Mouse (Mus musculus) heart, postnatal 14 days (tissue): ENCODE results near the gene Smtn. TPM values are rescaled to one million over a fixed set of nuclear protein-coding genes. Genes with fewer than 3 reads are reported as not detected.

Source experiments
- DNase-seq, 2 experiments: peaks; one replicate each; pipeline ENCODE4 v3.0.0; 2021 to 2022
- intact Hi-C: fragments of 180-260 bp; cut with DNase I; formaldehyde crosslinking; loops from one replicate; pipeline ENCODE4 v1.15.1; 2025
- total RNA-seq, 2 experiments: library from RNA; stranded (reverse); gene quantifications; 2 replicates each; pipeline ENCODE4 v1.2.3; 2021

Gene Smtn
- total RNA-seq, 2 experiments from 2014 or later: 196 to 205 TPM

GRCm38 (mm10) chr11:3475489-3475888 lies 64.9 kb downstream of the Smtn start:
- DNase-seq: no peak
- intact Hi-C loops: no loop called here

GRCm38 (mm10) chr11:3474480-3475115 lies 65.8 kb downstream of the Smtn start:
- DNase-seq: peak in 1 of 2 experiments; percentile 40
- intact Hi-C loops: no loop called here

- DNase-seq: peak; percentile 88 to 94
- intact Hi-C loops: loop anchor here (2.0 kb wide), 2 partner anchors 160 to 314 kb away; no protein-coding TSS in a partner anchor
Measured at GRCm38 (mm10) chr11:3472484-3472883, 67.9 kb downstream of the Smtn start.

GRCm38 (mm10) chr11:3471448-3471850 lies 69.0 kb downstream of the Smtn start:
- intact Hi-C loops: no loop called here
- DNase-seq: no peak

Other genes with a start within 250 kb of the Smtn start
- 10 to 100 TPM; 34.0 to 39.8 TPM for gene Pik3ip1, start 210.2 kb downstream of the Smtn start, total RNA-seq
- gene Limk2, start 131.4 kb downstream of the Smtn start, total RNA-seq: 10 to 100 TPM; 21.6 to 24.9 TPM
- 10 to 100 TPM; 22.6 to 23.0 TPM for gene Rnf185, start 88.2 kb downstream of the Smtn start, total RNA-seq
- under 1 TPM; 0.10 to 0.22 TPM for gene Pla2g3, start 52.3 kb downstream of the Smtn start, total RNA-seq
- 10 to 100 TPM; 18.9 to 21.7 TPM for gene Inpp5j, start 35.8 kb downstream of the Smtn start, total RNA-seq
- 10 to 100 TPM; 42.1 to 44.0 TPM for gene Selenom, start 25.9 kb downstream of the Smtn start, total RNA-seq
- 10 to 100 TPM; 23.1 to 27.4 TPM for gene Morc2a, start 108.6 kb upstream of the Smtn start, total RNA-seq